In genomic region chr2:114011838-114012237, GRCm38 (mm10) we compare ENCODE assay signal across 8 mouse cellular contexts. TPM values are rescaled to one million over a fixed set of nuclear protein-coding genes. Genes with fewer than 3 reads are reported as not detected.
DNase-seq lines count a peak whose midpoint lies in the region; ATAC-seq and TF ChIP-seq lines count a peak whose summit lies in the region.

No protein-coding gene starts in this region.

- peaks cover 50% of the 10 kb centered on the region for H3K27me3 ChIP-seq in heart, embryonic 10.5 days (ENCODE audit: insufficient read depth, poor library complexity, severe bottlenecking)
- peaks cover 13% of the 10 kb centered on the region; the same call in 1 of the 2 replicates for H3K27me3 ChIP-seq in stomach, postnatal 0 days (ENCODE audit: control insufficient read depth, insufficient read depth, low read length)

- no peak for TF ChIP-seq CTCF in stomach, postnatal 0 days (IDR thresholded peaks at IDR 0.05; ENCODE audit: low read depth)

- H3K4me3 ChIP-seq in heart, embryonic 10.5 days = no peak overlapping the region
- H3K4me3 ChIP-seq in stomach, postnatal 0 days (ENCODE audit: low read depth, low read length) = no peak overlapping the region

- H3K27ac ChIP-seq in heart, embryonic 10.5 days = no peak overlapping the region
- H3K27ac ChIP-seq in stomach, postnatal 0 days (replicated peaks) = no peak overlapping the region

- peak; percentile 67 for DNase-seq in heart, postnatal 10 days
- no peak for DNase-seq in heart, embryonic 10.5 days (ENCODE audit: low spot score)
- DNase-seq in adipocyte (ENCODE audit: low spot score) = peak; percentile 47
- DNase-seq in lung, postnatal 10 days = peak; percentile 59
- DNase-seq in stomach, postnatal 0 days (ENCODE audit: low spot score) = peak; percentile 48
- DNase-seq in natural killer cell, adult 2 months (ENCODE audit: low spot score in 2 of 2) = no peak
- no peak for DNase-seq in frontal cortex, adult 2 months (ENCODE audit: extremely low spot score in 1 of 2, low spot score in 1 of 2)

- peaks cover 14% of the 10 kb centered on the region for H3K4me1 ChIP-seq in heart, embryonic 10.5 days
- H3K4me1 ChIP-seq in stomach, postnatal 0 days (replicated peaks; ENCODE audit: control insufficient read depth, insufficient read depth) = no peaks in the 10 kb centered on the region

- intact Hi-C loops in heart, postnatal 10 days (cut with DNase I) = no loop called here

- no peaks in the 10 kb centered on the region for H3K36me3 ChIP-seq in heart, embryonic 10.5 days
- no peaks in the 10 kb centered on the region for H3K36me3 ChIP-seq in stomach, postnatal 0 days (ENCODE audit: control insufficient read depth, insufficient read depth, low read length)

- H3K9me3 ChIP-seq in heart, embryonic 10.5 days = no peaks in the 10 kb centered on the region
- H3K9me3 ChIP-seq in stomach, postnatal 0 days (ENCODE audit: control insufficient read depth, low read length) = no peaks in the 10 kb centered on the region

- 0 out of 4 replicates have a peak, but pooled peaks have one; percentile 27 to 56 for ATAC-seq in hematopoietic stem cell, adult 5-6 weeks (replicated peaks in 1 of 2; ENCODE audit: insufficient read depth in 1 of 2, low FRiP score in 2 of 2, low TSS enrichment in 1 of 2, low read depth in 1 of 2, poor library complexity in 2 of 2, severe bottlenecking in 2 of 2)
- no peak for ATAC-seq in stomach, postnatal 0 days (ENCODE audit: low FRiP score, low TSS enrichment)

- WGBS in heart, embryonic 10.5 days = 41% methylated on average over 4 of the region's 4 CpGs
- 47% methylated on average over 4 of the region's 4 CpGs for WGBS in stomach, postnatal 0 days

- H3K9ac ChIP-seq in stomach, postnatal 0 days (ENCODE audit: low read length) = no peak overlapping the region

- TF ChIP-seq EP300 in stomach, postnatal 0 days (optimal IDR thresholded peaks at IDR 0.05) = no peak

- no peak overlapping the region for H3K4me2 ChIP-seq in stomach, postnatal 0 days (replicated peaks; ENCODE audit: low read depth)

RNA-seq across cellular contexts. Expression of gene Gjd2, which starts 1.6 kb away (rescaled TPM):
- total RNA-seq in heart, postnatal 10 days (2021) = not detected
- polyA plus RNA-seq in heart, embryonic 10.5 days (2016; fragmentation: Nextera tagmentation; extraction: Ambion mirVana) = not detected in 2 replicates
- total RNA-seq in hematopoietic stem cell, adult 5-6 weeks (2017) = not detected in 2 replicates
- 0.21 and 0.41 TPM in 2 replicates for polyA plus RNA-seq in stomach, postnatal 0 days (2015; fragmentation: Nextera tagmentation; extraction: Ambion mirVana)
- 11.6 and 13.7 TPM in 2 replicates for polyA plus RNA-seq in frontal cortex, adult 2 months (2012; rRNA removed)

RNA-seq across cellular contexts. Expression of gene Actc1, which starts 41.5 kb away (rescaled TPM):
- total RNA-seq in heart, postnatal 10 days (2021) = over 10,000 TPM; 16,623 to 16,697 TPM
- polyA plus RNA-seq in heart, embryonic 10.5 days (2016; fragmentation: Nextera tagmentation; extraction: Ambion mirVana) = 7,735 and 13,041 TPM in 2 replicates
- total RNA-seq in hematopoietic stem cell, adult 5-6 weeks (2017) = not detected in 2 replicates
- polyA plus RNA-seq in stomach, postnatal 0 days (2015; fragmentation: Nextera tagmentation; extraction: Ambion mirVana) = 28.4 and 31.0 TPM in 2 replicates
- polyA plus RNA-seq in frontal cortex, adult 2 months (2012; rRNA removed) = 0.08 TPM in 1 of 2 replicates, not detected in the other

Comparison
In these comparisons a context has a peak if more than half of its experiments do, and no peak if none do; other contexts are left out.
1. DNase-seq: peak in heart, postnatal 10 days (2 of 2), adipocyte (single experiment), lung, postnatal 10 days (single experiment) and stomach, postnatal 0 days (single experiment); none in heart, embryonic 10.5 days (single experiment), natural killer cell, adult 2 months (0 of 2) and frontal cortex, adult 2 months (0 of 2).
2. RNA of gene Actc1, which starts 41.5 kb away (polyA plus RNA-seq): 7,735 to 13,041 TPM in heart, embryonic 10.5 days; 28.4 to 31.0 TPM in stomach, postnatal 0 days and 0.08 TPM in frontal cortex, adult 2 months; every median in the first group is over 100 times any median in the second.